Mouse (Mus musculus): Measurements from ENCODE around the gene Acp4.
"Not testable (repeated sequence)": the region's sequence is repeated elsewhere in the genome, so short reads cannot be mapped to it uniquely, and the experiment has no call there.

The Acp4 gene

DNA sequence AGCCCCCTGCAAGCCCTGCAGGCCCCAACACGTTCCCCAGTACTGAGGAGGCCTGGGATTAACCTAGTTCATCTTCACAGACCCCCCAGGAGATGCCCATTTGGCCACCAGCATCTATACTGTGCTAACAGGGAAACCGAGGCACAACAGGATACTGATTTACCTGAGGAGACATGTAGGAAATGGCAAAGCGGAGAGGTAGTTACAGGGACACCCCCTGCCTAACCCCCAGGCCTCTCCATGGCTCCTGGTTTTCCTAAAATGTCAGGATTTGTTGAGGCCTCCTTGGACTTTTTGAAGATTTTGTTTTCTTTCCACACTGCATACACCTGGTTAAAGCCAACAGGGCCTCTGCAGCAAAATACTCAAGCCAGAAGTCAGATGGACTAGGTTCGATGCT lies at the start of gene Acp4:
Gene Acp4, minus strand, starts transcription at position 101 of the 400 bp plus-strand sequence.
- in situ Hi-C loops (cut with MboI; ENCODE audit: unreplicated experiment in 2 of 2) = loop anchor here in 1 of 2 experiments (25.0 kb wide), 1 partner anchor 705 kb away; the partner anchor contains the start of gene Cpt1c

DNA sequence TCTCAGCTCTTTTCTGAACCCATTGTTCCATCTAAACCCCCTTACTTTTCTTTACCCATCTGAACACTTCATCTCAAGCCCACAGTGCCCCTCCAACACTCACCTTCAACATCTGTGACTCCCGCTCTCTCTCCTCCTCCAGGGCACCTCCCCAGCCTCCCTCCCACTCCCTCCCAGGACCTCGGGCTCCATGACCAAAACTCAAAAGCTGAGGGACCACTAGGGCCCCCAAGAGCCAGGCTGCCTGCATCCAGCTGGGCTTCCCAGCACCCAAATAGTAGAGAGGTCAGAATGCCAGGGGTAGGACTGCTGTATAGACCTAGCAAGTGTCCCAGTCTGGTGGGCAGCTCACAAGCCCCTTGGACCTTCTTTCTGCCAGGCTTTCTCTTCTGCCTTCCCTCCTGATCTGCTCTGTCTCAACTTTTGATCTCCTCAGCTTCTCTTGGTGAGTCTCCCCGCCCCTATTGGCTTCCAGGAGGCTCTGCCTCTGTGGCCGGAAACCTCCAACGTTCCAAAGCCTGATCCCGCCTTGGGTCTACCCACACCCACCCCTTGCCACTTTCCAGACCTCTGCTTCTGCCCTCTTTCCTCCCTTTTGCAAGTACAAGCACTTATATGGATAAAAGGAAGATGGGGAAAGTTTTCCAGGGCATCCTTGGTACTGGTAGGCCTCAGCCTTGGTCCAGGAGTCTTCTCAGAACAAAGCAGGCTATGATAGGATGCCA lies 49.5 kb upstream of the Acp4 start, which contains the start of gene Clec11a:
Gene Clec11a, minus strand, starts transcription at position 387 of the 725 bp plus-strand sequence.
- in situ Hi-C loops (cut with MboI; ENCODE audit: unreplicated experiment in 2 of 2) = no loop called here

GRCm38 (mm10) chr7:44305686-44306085 lies 48.5 kb upstream of the Acp4 start:
- in situ Hi-C loops (cut with MboI; ENCODE audit: unreplicated experiment in 2 of 2) = no loop called here

GRCm38 (mm10) chr7:44304775-44305641 lies 47.8 kb upstream of the Acp4 start:
- in situ Hi-C loops (cut with MboI; ENCODE audit: unreplicated experiment in 2 of 2) = no loop called here

DNA sequence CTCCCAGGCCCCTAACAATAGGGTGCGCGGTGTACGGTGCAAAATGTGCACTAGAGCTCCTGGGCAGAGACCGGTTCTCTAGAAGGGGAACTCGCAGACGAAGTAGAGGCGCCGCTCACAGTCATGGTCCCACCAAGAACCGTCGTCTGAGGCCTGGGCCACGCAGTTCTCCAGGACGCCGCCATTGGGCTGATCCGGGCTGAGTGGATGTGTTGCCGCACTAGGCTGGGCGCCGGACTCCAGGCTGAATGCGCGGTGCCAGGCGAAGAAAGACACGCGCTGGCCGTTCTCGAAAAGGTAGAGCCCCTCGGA lies 47.2 kb upstream of the Acp4 start:
- in situ Hi-C loops (cut with MboI; ENCODE audit: unreplicated experiment in 2 of 2) = no loop called here

DNA sequence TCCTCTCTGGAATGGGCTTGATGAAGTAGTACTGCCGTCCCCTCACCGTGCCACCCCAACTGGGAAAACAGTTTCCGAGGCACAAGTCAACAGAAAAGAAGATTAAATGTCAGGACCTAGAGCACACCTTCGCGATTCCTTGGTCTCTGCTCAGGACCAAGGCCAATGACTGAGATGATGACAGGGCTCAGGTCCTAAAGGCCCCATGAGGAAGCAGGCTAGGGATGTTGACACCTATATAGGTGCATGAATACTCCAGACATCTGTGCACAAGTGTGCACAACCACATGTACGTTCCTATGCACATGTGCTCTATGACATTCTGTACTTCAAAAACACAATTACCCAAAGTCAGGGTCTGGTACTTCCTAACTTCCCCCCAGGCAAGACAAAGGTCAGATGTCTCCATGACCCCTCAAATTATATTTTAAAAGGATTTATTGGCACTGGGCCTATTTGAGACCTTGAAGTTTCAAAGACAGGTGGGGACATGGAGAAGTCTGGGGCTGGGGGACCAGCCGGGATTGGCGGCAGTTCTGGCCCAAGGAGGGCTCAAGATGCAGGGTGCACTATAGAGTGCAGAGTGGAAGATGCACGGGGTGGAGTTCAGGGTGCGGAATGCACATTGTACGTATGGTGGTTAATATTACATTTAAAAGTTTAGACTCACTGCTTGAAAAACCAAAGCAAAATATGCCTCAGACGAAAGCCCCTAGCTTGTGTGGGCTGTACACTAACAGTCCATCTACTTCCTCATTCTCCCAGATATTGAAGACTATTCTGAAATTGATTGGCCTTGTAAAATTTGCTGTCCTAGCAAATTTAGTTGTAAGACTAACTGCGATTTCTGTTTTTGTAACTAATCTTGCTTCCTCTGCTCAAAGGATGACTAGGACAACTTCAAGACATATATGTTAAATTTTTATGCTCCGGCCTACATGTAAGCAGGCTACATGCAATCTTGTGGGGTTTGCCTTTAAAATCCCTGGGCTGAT lies 46.5 kb upstream of the Acp4 start:
- in situ Hi-C loops (cut with MboI; ENCODE audit: unreplicated experiment in 2 of 2) = no loop called here

- in situ Hi-C loops (cut with MboI; ENCODE audit: unreplicated experiment in 2 of 2) = not testable (repeated sequence)
These were observed 40.3 kb upstream of the Acp4 start for GRCm38 (mm10) chr7:44297501-44297900.

GRCm38 (mm10) chr7:44291418-44291817 lies 34.2 kb upstream of the Acp4 start:
- in situ Hi-C loops (cut with MboI; ENCODE audit: unreplicated experiment in 2 of 2) = no loop called here

- in situ Hi-C loops (cut with MboI; ENCODE audit: unreplicated experiment in 2 of 2) = no loop called here
These were observed 33.8 kb upstream of the Acp4 start for GRCm38 (mm10) chr7:44290986-44291385.

- in situ Hi-C loops (cut with MboI; ENCODE audit: unreplicated experiment in 2 of 2) = no loop called here
These were observed 30.6 kb upstream of the Acp4 start for GRCm38 (mm10) chr7:44287760-44288159.

DNA sequence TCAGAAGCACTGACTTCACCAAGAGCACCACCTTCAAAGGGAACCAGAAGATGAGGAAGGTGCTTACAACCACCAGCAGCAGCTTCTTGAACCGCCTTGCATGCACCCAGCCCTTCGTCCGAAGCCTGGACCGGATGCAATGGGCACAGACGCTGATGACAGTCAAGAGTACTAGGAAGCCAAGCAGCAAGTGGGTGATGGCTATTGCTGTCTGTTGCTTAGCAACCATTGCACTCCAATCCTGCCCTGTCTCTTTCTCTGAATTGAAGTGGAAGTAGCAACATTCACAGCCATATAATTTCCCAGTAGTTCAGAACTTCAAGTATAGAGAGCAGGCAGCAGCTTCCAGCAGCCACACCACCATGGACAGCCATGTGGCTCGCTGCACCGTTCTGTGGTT lies 24.4 kb upstream of the Acp4 start:
- in situ Hi-C loops (cut with MboI; ENCODE audit: unreplicated experiment in 2 of 2) = no loop called here

DNA sequence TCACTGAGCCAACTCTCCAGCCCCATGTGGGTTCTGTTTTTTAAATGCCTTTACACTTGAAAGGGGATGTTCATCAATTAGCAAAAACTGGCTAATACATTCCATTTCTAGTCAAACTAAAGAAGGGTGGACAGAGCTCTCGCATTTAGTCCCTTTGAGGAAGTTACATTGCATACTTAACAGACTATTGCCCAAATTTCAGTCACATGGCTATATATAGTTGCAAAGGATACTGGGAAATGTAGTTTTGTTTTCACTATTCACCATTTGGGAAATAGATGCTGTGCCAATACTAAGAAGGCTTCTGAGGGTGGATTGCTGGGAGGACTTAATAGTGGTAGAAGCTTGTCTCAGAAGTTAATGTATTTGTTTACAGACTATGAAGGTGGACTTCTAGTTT lies 23.8 kb upstream of the Acp4 start:
- in situ Hi-C loops (cut with MboI; ENCODE audit: unreplicated experiment in 2 of 2) = no loop called here

GRCm38 (mm10) chr7:44277250-44277622 lies 20.1 kb upstream of the Acp4 start:
- in situ Hi-C loops (cut with MboI; ENCODE audit: unreplicated experiment in 2 of 2) = no loop called here

GRCm38 (mm10) chr7:44276461-44277249 lies 19.5 kb upstream of the Acp4 start:
- in situ Hi-C loops (cut with MboI; ENCODE audit: unreplicated experiment in 2 of 2) = no loop called here

DNA sequence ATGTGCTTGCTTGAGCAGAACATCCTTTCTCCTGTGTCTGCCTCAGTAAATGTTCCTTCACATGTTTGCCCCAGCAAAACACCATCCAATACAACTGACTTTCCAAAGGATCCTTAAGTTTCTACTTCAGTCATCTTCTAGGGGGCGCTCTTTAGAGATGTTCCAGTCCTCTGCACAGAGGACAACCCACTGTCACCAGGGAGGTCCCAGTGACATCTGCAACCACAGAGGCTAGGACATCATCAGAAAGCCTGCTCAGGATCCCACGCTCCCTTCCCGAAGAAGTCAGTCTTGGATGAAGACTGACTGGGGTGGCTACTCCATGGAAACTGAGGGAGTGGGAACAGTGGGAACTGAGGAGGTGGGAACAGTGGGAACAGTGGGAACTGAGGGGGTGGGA lies 18.4 kb upstream of the Acp4 start:
- in situ Hi-C loops (cut with MboI; ENCODE audit: unreplicated experiment in 2 of 2) = no loop called here

DNA sequence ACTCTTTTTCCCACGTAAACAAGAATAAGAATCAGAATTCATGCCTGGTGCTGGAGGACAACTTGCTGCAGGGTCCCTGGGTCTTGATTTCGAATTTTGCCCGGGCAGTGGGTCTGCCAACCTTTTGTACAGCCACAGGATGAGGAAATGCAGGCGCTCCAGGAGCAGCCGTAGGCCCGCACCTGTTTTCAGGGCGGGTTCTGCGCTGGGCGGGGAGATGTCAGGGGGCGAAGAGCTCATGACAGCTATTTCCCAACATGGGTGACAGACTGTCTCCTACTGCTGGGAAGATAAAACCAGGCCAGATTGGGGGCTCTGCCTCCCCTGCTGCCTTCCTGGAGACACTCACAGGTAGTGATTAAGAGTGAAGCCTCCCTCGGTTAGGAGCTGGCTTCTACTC lies 16.9 kb upstream of the Acp4 start:
- in situ Hi-C loops (cut with MboI; ENCODE audit: unreplicated experiment in 2 of 2) = loop anchor here in 1 of 2 experiments (25.0 kb wide), 1 partner anchor 688 kb away; the partner anchor contains the start of gene Cpt1c

- in situ Hi-C loops (cut with MboI; ENCODE audit: unreplicated experiment in 2 of 2) = loop anchor here in 1 of 2 experiments (25.0 kb wide), 1 partner anchor 689 kb away; the partner anchor contains the start of gene Cpt1c
These were observed 16.3 kb upstream of the Acp4 start for GRCm38 (mm10) chr7:44273446-44273845.

DNA sequence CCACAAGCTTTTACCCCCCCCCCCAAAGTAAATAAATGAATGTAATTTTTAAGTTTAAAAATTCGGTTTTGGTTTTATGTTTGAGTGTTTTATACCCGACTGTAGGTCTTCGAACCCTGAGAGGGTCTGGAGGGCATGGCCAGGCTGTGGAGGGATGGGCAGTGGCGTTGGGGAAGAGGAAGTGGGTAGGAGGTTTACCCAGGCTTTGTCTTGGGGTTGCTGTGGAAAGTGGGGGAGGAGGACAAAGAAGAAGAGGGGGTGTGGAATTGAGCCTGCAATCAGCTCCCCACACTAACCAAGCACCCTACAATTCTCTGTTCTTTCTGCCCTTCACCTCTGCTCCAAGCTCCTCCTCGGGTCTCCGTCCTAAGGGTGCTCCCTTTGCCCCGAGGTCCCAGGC lies 15.4 kb upstream of the Acp4 start:
- in situ Hi-C loops (cut with MboI; ENCODE audit: unreplicated experiment in 2 of 2) = loop anchor here in 1 of 2 experiments (25.0 kb wide), 1 partner anchor 690 kb away; the partner anchor contains the start of gene Cpt1c

- in situ Hi-C loops (cut with MboI; ENCODE audit: unreplicated experiment in 2 of 2) = loop anchor here in 1 of 2 experiments (25.0 kb wide), 1 partner anchor 691 kb away; the partner anchor contains the start of gene Cpt1c
These were observed 14.1 kb upstream of the Acp4 start for GRCm38 (mm10) chr7:44271309-44271708.

Measured in v-Abl transformed pro-B cells (cell line).